In genomic region chr14:25738591-25739001, GRCm38 (mm10) we compare ENCODE assay signal across 8 mouse cellular contexts. TPM values are rescaled to one million over a fixed set of nuclear protein-coding genes. Genes with fewer than 3 reads are reported as not detected.
A peak's percentile ranks its signal among the peaks of the same experiment; 100 is the strongest.
DNase-seq lines count a peak whose midpoint lies in the region; ATAC-seq lines count a peak whose summit lies in the region.

No protein-coding gene starts in this region.

- peaks cover 25% of the 10 kb centered on the region for H3K36me3 ChIP-seq in embryonic facial prominence, embryonic 12.5 days
- no peaks in the 10 kb centered on the region for H3K36me3 ChIP-seq in heart, embryonic 15.5 days
- peaks cover 15% of the 10 kb centered on the region; the same call in 1 of the 2 replicates for H3K36me3 ChIP-seq in limb, embryonic 15.5 days

- 0 out of 2 replicates have a peak overlapping the region, but pooled peaks have one; percentile 13 for H3K4me2 ChIP-seq in embryonic facial prominence, embryonic 12.5 days (replicated peaks)
- no peak overlapping the region; the same call in 1 of the 2 replicates for H3K4me2 ChIP-seq in heart, embryonic 15.5 days
- H3K4me2 ChIP-seq in limb, embryonic 15.5 days = 0 out of 2 replicates have a peak overlapping the region, but pooled peaks have one; percentile 20

- ATAC-seq in embryonic facial prominence, embryonic 12.5 days (ENCODE audit: insufficient number of reproducible peaks, insufficient read depth, low FRiP score, low TSS enrichment) = peak; percentile 58
- peak; percentile 69 for ATAC-seq in heart, embryonic 15.5 days (replicated peaks; ENCODE audit: insufficient number of reproducible peaks, insufficient read depth, low FRiP score, low read depth)
- ATAC-seq in limb, embryonic 15.5 days (ENCODE audit: insufficient number of reproducible peaks, low FRiP score, low TSS enrichment, low read depth) = peak; percentile 74

- DNase-seq in layer of hippocampus, adult 9-11 months = peak; percentile 45
- DNase-seq in layer of hippocampus, adult 9-10 months (ENCODE audit: low spot score) = no peak
- no peak for DNase-seq in urinary bladder, adult 2 months (ENCODE audit: low spot score)
- no peak for DNase-seq in cerebellum, adult 9-10 months
- DNase-seq in frontal cortex, postnatal 10 days (ENCODE audit: low spot score in 2 of 2) = no peak

- no peaks in the 10 kb centered on the region for H3K27me3 ChIP-seq in embryonic facial prominence, embryonic 12.5 days
- no peaks in the 10 kb centered on the region for H3K27me3 ChIP-seq in heart, embryonic 15.5 days
- H3K27me3 ChIP-seq in limb, embryonic 15.5 days = no peaks in the 10 kb centered on the region

- no peaks in the 10 kb centered on the region for H3K9me3 ChIP-seq in embryonic facial prominence, embryonic 12.5 days
- H3K9me3 ChIP-seq in heart, embryonic 15.5 days (replicated peaks) = no peaks in the 10 kb centered on the region
- H3K9me3 ChIP-seq in limb, embryonic 15.5 days = no peaks in the 10 kb centered on the region

- no peak overlapping the region for H3K4me3 ChIP-seq in embryonic facial prominence, embryonic 12.5 days
- H3K4me3 ChIP-seq in heart, embryonic 15.5 days = no peak overlapping the region
- H3K4me3 ChIP-seq in limb, embryonic 15.5 days = no peak overlapping the region

- peaks cover 68% of the 10 kb centered on the region for H3K4me1 ChIP-seq in embryonic facial prominence, embryonic 12.5 days
- H3K4me1 ChIP-seq in heart, embryonic 15.5 days (replicated peaks) = peaks cover 85% of the 10 kb centered on the region
- H3K4me1 ChIP-seq in limb, embryonic 15.5 days = peaks cover 73% of the 10 kb centered on the region

- H3K27ac ChIP-seq in embryonic facial prominence, embryonic 12.5 days = peak overlapping the region; percentile 81
- H3K27ac ChIP-seq in heart, embryonic 15.5 days = peak overlapping the region; percentile 94
- H3K27ac ChIP-seq in limb, embryonic 15.5 days = peak overlapping the region; percentile 91

- 15% methylated on average over 14 of the region's 14 CpGs for WGBS in embryonic facial prominence, embryonic 12.5 days
- WGBS in heart, embryonic 15.5 days = 3% methylated on average over 14 of the region's 14 CpGs
- 20% methylated on average over 14 of the region's 14 CpGs for WGBS in limb, embryonic 15.5 days

- no peak overlapping the region for H3K9ac ChIP-seq in embryonic facial prominence, embryonic 12.5 days
- H3K9ac ChIP-seq in heart, embryonic 15.5 days = no peak overlapping the region
- no peak overlapping the region for H3K9ac ChIP-seq in limb, embryonic 15.5 days

RNA-seq across cellular contexts. Expression of gene Zcchc24, which starts 30.2 kb away (rescaled TPM):
- polyA plus RNA-seq in embryonic facial prominence, embryonic 12.5 days (2016; fragmentation: Nextera tagmentation; extraction: Ambion mirVana) = 47.3 and 47.4 TPM in 2 replicates
- polyA plus RNA-seq in heart, embryonic 15.5 days (2015; fragmentation: Nextera tagmentation; extraction: Ambion mirVana) = 22.4 and 26.8 TPM in 2 replicates
- 31.6 and 35.4 TPM in 2 replicates for polyA plus RNA-seq in limb, embryonic 15.5 days (2015; fragmentation: Nextera tagmentation; extraction: Ambion mirVana)
- 62.1 and 79.7 TPM in 2 replicates for polyA plus RNA-seq in urinary bladder, adult 2 months (2012; rRNA removed)

RNA-seq across cellular contexts. Expression of gene Ppif, which starts 44.6 kb away (rescaled TPM):
- polyA plus RNA-seq in embryonic facial prominence, embryonic 12.5 days (2016; fragmentation: Nextera tagmentation; extraction: Ambion mirVana) = 27.6 and 30.3 TPM in 2 replicates
- polyA plus RNA-seq in heart, embryonic 15.5 days (2015; fragmentation: Nextera tagmentation; extraction: Ambion mirVana) = 102 and 108 TPM in 2 replicates
- polyA plus RNA-seq in limb, embryonic 15.5 days (2015; fragmentation: Nextera tagmentation; extraction: Ambion mirVana) = 26.4 and 32.1 TPM in 2 replicates
- 21.2 and 27.2 TPM in 2 replicates for polyA plus RNA-seq in urinary bladder, adult 2 months (2012; rRNA removed)
